Mouse (Mus musculus) forebrain, embryonic 10.5 days (tissue): Measurements from ENCODE around the gene Prss48. TPM values are rescaled to one million over a fixed set of nuclear protein-coding genes. Genes with fewer than 3 reads are reported as not detected.

ENCODE experiments used
- DNase-seq: peaks from one replicate; pipeline ENCODE4 v3.0.0-alpha.2; 2017; ENCODE audit warnings: low spot score; ENCODE audit errors: extremely low spot score
- H3K27ac ChIP-seq: fragments of 300-500 bp; sonication (generic); 2 replicates; pipeline ENCODE4 v1.5.1; 2016; ENCODE audit warnings: mild to moderate bottlenecking
- H3K27me3 ChIP-seq: fragments of 300-500 bp; sonication (generic); 2 replicates; pipeline ENCODE4 v1.6.1; 2016; ENCODE audit warnings: mild to moderate bottlenecking; ENCODE audit not compliant: poor library complexity, severe bottlenecking
- H3K36me3 ChIP-seq: fragments of 300-500 bp; sonication (generic); replicated peaks from 2 replicates; pipeline ENCODE4 v1.6.1; 2016; ENCODE audit warnings: mild to moderate bottlenecking, moderate library complexity
- H3K4me1 ChIP-seq: fragments of 300-500 bp; sonication (generic); 2 replicates; pipeline ENCODE4 v1.6.1; 2016
- H3K4me3 ChIP-seq: fragments of 300-500 bp; sonication (generic); 2 replicates; pipeline ENCODE4 v1.5.1; 2016; ENCODE audit warnings: mild to moderate bottlenecking, moderate library complexity
- H3K9me3 ChIP-seq: fragments of 300-500 bp; sonication (generic); 2 replicates; pipeline ENCODE4 v1.6.1; 2016; ENCODE audit warnings: mild to moderate bottlenecking, moderate library complexity
- WGBS: fragments of 180-500 bp; shearing (Covaris S2); methylation state at CpG from one replicate; pipeline ENCODE4 v1.1.7; 2016; 5-methylcytosine and 5-hydroxymethylcytosine counted together
- polyA plus RNA-seq: library from polyadenylated mRNA; unstranded; fragments of >200 nt; fragmentation: Nextera tagmentation; extraction: Ambion mirVana; gene quantifications from 2 replicates; pipeline ENCODE4 v1.2.1, GENCODE M21; 2016

Gene Prss48
- polyA plus RNA-seq, 1 experiment from 2014 or later: not detected

DNA sequence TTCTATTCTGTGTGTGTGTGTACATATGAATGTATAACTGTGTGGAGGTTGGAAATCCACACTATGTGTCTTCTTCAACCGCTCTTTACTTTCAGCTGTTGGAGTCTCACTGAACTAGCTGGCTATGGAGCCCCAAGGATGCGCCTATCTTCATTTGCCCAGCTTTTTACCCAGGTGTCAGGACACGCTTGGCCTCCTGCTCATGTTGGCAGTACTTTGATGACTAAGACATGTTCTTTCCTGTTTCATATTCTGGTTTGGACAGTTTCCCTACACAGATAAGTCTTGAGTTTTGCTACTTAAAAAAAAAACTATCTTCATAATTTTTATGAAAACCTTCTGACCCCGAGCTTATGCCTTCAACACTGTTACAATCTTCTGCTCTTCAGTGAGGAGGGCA lies 36.8 kb downstream of the Prss48 start:
- 93% methylated on average over 4 of the region's 4 CpGs for WGBS
- no peak for DNase-seq
- Histone ChIP-seq H3K4me1 (peaks cover 4% of the 10 kb centered on the region), H3K27me3 (no peaks in the 10 kb centered on the region), H3K27ac (no peak overlapping the region), H3K4me3 (no peak overlapping the region), H3K36me3 (no peaks in the 10 kb centered on the region), H3K9me3 (peaks cover 8% of the 10 kb centered on the region; the same call in 1 of the 2 replicates)

DNA sequence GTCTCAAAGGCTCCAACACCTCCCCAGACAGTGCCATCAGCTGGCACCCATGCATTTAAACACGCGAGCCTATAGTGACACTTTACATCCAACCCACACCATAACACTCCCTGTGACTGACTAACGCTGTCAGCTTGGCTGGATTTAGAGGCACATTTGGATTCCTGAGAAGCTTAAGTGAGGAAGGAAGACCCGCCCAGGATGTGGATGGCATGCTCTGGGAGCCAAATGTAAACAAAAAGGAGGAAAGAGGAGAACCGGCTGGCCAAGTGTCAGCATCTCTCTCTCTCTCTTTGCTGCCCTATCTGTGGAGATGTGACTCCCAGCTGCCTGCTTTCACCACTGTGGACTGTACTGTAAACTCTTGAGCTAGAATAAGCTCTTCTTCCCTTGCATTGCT lies 41.2 kb downstream of the Prss48 start:
- Histone ChIP-seq H3K36me3 (no peaks in the 10 kb centered on the region), H3K4me1 (no peaks in the 10 kb centered on the region), H3K4me3 (no peak overlapping the region), H3K27ac (no peak overlapping the region), H3K27me3 (no peaks in the 10 kb centered on the region), H3K9me3 (peaks cover 8% of the 10 kb centered on the region; the same call in 1 of the 2 replicates)
- WGBS: 45% methylated on average over 5 of the region's 5 CpGs
- DNase-seq: no peak

- Histone ChIP-seq H3K36me3 (no peaks in the 10 kb centered on the region), H3K27ac (no peak overlapping the region), H3K4me3 (no peak overlapping the region), H3K4me1 (no peaks in the 10 kb centered on the region), H3K27me3 (no peaks in the 10 kb centered on the region), H3K9me3 (peaks cover 8% of the 10 kb centered on the region; the same call in 1 of the 2 replicates)
- 96% methylated on average over 1 of the region's 1 CpGs for WGBS
- DNase-seq: no peak
Measured at GRCm38 (mm10) chr3:85959669-85960068, 42.6 kb downstream of the Prss48 start.

- 91% methylated on average over 5 of the region's 5 CpGs for WGBS
- Histone ChIP-seq H3K9me3 (no peaks in the 10 kb centered on the region), H3K4me3 (no peak overlapping the region), H3K27me3 (no peaks in the 10 kb centered on the region), H3K27ac (no peak overlapping the region), H3K36me3 (no peaks in the 10 kb centered on the region), H3K4me1 (no peaks in the 10 kb centered on the region)
- DNase-seq: no peak
Measured at GRCm38 (mm10) chr3:85955704-85956103, 46.6 kb downstream of the Prss48 start.

- Histone ChIP-seq H3K27ac (no peak overlapping the region), H3K36me3 (no peaks in the 10 kb centered on the region), H3K9me3 (no peaks in the 10 kb centered on the region), H3K4me1 (no peaks in the 10 kb centered on the region), H3K27me3 (no peaks in the 10 kb centered on the region), H3K4me3 (no peak overlapping the region)
- DNase-seq: no peak
- 97% methylated on average over 9 of the region's 9 CpGs for WGBS
Measured at GRCm38 (mm10) chr3:85955269-85955668, 47.0 kb downstream of the Prss48 start.

GRCm38 (mm10) chr3:85952696-85953283 lies 49.5 kb downstream of the Prss48 start:
- Histone ChIP-seq H3K4me1 (no peaks in the 10 kb centered on the region), H3K4me3 (no peak overlapping the region), H3K9me3 (peaks cover 5% of the 10 kb centered on the region; the same call in 1 of the 2 replicates), H3K27me3 (no peaks in the 10 kb centered on the region), H3K27ac (no peak overlapping the region), H3K36me3 (no peaks in the 10 kb centered on the region)
- WGBS: 91% methylated on average over 10 of the region's 10 CpGs
- DNase-seq: no peak

DNA sequence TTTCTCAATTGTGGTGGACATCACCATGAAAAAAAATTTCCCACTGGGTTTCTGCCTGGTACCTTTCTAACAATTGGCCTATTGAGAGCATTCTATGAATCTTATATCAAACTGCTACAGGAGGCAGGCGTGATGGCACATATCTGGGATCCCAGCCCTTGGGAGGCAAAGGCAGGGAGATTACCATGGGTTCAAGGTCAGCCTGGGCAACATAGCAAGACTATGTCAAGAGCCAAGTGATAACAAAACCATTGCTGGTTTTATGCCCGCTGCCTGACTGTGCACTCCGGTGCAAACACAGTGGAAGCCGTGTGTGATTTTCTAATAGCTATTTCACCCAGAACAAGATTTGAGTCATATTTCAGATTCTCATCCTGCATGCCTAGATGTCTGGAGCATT lies 51.4 kb downstream of the Prss48 start:
- WGBS: 92% methylated on average over 4 of the region's 4 CpGs
- Histone ChIP-seq H3K9me3 (peaks cover 5% of the 10 kb centered on the region; the same call in 1 of the 2 replicates), H3K4me3 (no peak overlapping the region), H3K4me1 (peaks cover 4% of the 10 kb centered on the region; the same call in 1 of the 2 replicates), H3K27me3 (no peaks in the 10 kb centered on the region), H3K36me3 (no peaks in the 10 kb centered on the region), H3K27ac (no peak overlapping the region)
- no peak for DNase-seq

Other genes with a start within 250 kb of the Prss48 start
- 0.40 and 0.49 TPM in 2 replicates for gene Fam160a1, start 185.2 kb downstream of the Prss48 start, polyA plus RNA-seq
- gene Glt28d2, start 115.0 kb downstream of the Prss48 start, polyA plus RNA-seq: 0.10 and 0.22 TPM in 2 replicates
- gene Gm37240, start 115.0 kb downstream of the Prss48 start, polyA plus RNA-seq: 0.77 and 0.81 TPM in 2 replicates
- gene Sh3d19, start 31.4 kb downstream of the Prss48 start, polyA plus RNA-seq: 7.9 and 9.3 TPM in 2 replicates
- gene Rps3a1, start 140.2 kb upstream of the Prss48 start, polyA plus RNA-seq: 1,154 and 1,165 TPM in 2 replicates
- gene Lrba, start 222.2 kb upstream of the Prss48 start, polyA plus RNA-seq: 3.0 and 3.4 TPM in 2 replicates